Mouse (Mus musculus) bone marrow, adult 2 months (tissue): ENCODE measurements at regions not wholly inside any gene's neighbourhood (a gene's known extent, or its start where the extent isn't known, plus 50 kb on each side); places are given as distances from the start of the nearest gene placed in this dataset.

Source experiments
- CTCF ChIP-seq: fragments of 200-500 bp; IDR thresholded peaks from 2 replicates; pipeline ENCODE4 v1.5.1; 2011; ENCODE audit warnings: low read length, control low read depth; ENCODE audit not compliant: control insufficient read depth, insufficient read depth
- POLR2A ChIP-seq: fragments of 200-500 bp; IDR thresholded peaks from 2 replicates; pipeline ENCODE4 v1.6.1; 2011; ENCODE audit warnings: low read depth, mild to moderate bottlenecking, control low read depth, low read length, borderline replicate concordance; ENCODE audit not compliant: control insufficient read depth

- no peak for TF ChIP-seq CTCF
- no peak for TF ChIP-seq POLR2A
These were observed 177.0 kb downstream of the Irs2 start for GRCm38 (mm10) chr8:10831277-10831676.
